Mouse (Mus musculus) heart, embryonic 16.5 days (tissue): ENCODE results near the gene Mx1. TPM values are rescaled to one million over a fixed set of nuclear protein-coding genes. Genes with fewer than 3 reads are reported as not detected.

Experiments used
- ATAC-seq: fragments of 200-750 bp; cut with Nextera tagmentation; replicated peaks from 2 replicates; pipeline ENCODE4 v1.8.0; 2017; ENCODE audit warnings: moderate number of reproducible peaks; ENCODE audit not compliant: insufficient read depth, low FRiP score; ENCODE audit errors: extremely low read depth
- H3K27ac ChIP-seq: fragments of 300-500 bp; sonication (generic); 2 replicates; pipeline ENCODE4 v1.5.1; 2014; ENCODE audit warnings: mild to moderate bottlenecking, low read length, control low read depth, moderate library complexity
- H3K27me3 ChIP-seq: fragments of 300-500 bp; sonication (generic); 2 replicates; pipeline ENCODE4 v1.6.1; 2014; ENCODE audit warnings: low read length, mixed read lengths; ENCODE audit not compliant: control insufficient read depth, insufficient read depth
- H3K36me3 ChIP-seq: fragments of 300-500 bp; sonication (generic); 2 replicates; pipeline ENCODE4 v1.6.1; 2014; ENCODE audit not compliant: control insufficient read depth, insufficient read depth
- H3K4me1 ChIP-seq: fragments of 300-500 bp; sonication (generic); 2 replicates; pipeline ENCODE4 v1.6.1; 2014; ENCODE audit warnings: low read length, mixed read lengths; ENCODE audit not compliant: control insufficient read depth, insufficient read depth
- H3K4me2 ChIP-seq: fragments of 300-500 bp; sonication (generic); 2 replicates; pipeline ENCODE4 v1.6.1; 2014; ENCODE audit warnings: low read depth, mild to moderate bottlenecking, control low read depth, low read length
- H3K4me3 ChIP-seq: fragments of 300-500 bp; sonication (generic); 2 replicates; pipeline ENCODE4 v1.5.1; 2014; ENCODE audit warnings: mild to moderate bottlenecking, control low read depth, low read length
- H3K9ac ChIP-seq: fragments of 300-500 bp; sonication (generic); 2 replicates; pipeline ENCODE4 v1.6.1; 2014; ENCODE audit warnings: low read length, control low read depth
- H3K9me3 ChIP-seq: fragments of 300-500 bp; sonication (generic); replicated peaks from 2 replicates; pipeline ENCODE4 v1.6.1; 2016; ENCODE audit warnings: low read length; ENCODE audit not compliant: control insufficient read depth
- WGBS: fragments of 180-500 bp; shearing (Covaris S2); extraction: QIAGEN DNeasy Blood & Tissue Kit; methylation state at CpG from one replicate; pipeline ENCODE4 v1.1.7; 2014; 5-methylcytosine and 5-hydroxymethylcytosine counted together
- polyA plus RNA-seq: library from polyadenylated mRNA; unstranded; fragments of >200 nt; fragmentation: Nextera tagmentation; extraction: Ambion mirVana; gene quantifications from 2 replicates; pipeline ENCODE4 v1.2.1, GENCODE M21; 2015

The Mx1 gene
- polyA plus RNA-seq, 1 experiment from 2014 or later, result 0.47 TPM

- Histone ChIP-seq H3K4me3 (no peak overlapping the region), H3K36me3 (no peaks in the 10 kb centered on the region), H3K9me3 (no peaks in the 10 kb centered on the region), H3K27ac (no peak overlapping the region), H3K9ac (no peak overlapping the region), H3K4me2 (no peak overlapping the region), H3K4me1 (no peaks in the 10 kb centered on the region), H3K27me3 (no peaks in the 10 kb centered on the region)
- ATAC-seq, result no peak
- WGBS, result 75% methylated on average over 2 of the region's 2 CpGs
Measured at GRCm38 (mm10) chr16:97434206-97434605, 28.5 kb downstream of the Mx1 start.

DNA sequence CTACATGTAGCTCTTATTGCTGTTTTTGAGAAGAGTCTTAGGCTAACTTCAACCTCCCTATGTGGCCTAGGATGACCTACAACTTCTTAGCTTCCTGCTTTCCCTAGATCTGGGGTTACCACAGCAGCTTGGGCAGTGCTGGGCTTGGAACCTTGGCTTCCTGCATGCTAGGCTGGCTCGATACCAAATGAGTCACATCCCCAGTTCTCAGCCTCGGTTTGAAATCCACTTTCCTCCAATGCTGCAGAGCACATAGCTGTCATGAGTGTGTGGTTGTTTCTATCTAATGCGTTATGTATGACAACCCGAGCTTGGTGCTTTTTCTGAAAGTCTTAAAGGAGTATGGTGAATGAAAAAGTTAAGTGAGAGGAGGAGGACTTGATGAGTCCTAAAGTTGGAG is 31.4 kb downstream of the Mx1 start:
- no peaks in the 10 kb centered on the region for H3K9me3 ChIP-seq
- H3K4me3 ChIP-seq, result no peak overlapping the region
- H3K27me3 ChIP-seq, result no peaks in the 10 kb centered on the region
- H3K4me2 ChIP-seq, result no peak overlapping the region
- H3K27ac ChIP-seq, result no peak overlapping the region
- no peaks in the 10 kb centered on the region for H3K36me3 ChIP-seq
- H3K4me1 ChIP-seq, result no peaks in the 10 kb centered on the region
- 46% methylated on average over 4 of the region's 4 CpGs for WGBS
- no peak overlapping the region for H3K9ac ChIP-seq
- no peak for ATAC-seq

DNA sequence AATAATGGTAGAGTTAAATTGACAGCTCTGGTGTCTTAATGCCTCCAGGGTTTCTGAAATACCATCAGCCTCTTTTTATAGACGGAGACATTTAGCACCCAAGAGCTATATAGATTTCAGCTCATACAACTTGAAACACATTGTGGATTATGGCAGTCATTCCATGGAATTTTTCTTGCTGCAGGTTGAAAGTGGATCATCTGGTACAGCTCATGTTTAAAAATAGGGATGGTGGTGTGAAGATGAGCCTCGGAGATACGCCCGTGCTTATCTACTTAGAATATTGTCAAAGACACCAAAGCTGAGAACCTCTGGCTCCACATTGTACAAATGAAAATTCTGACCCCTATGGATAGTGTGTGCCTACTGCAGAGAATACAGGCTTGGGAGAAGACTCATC is 32.6 kb downstream of the Mx1 start:
- Histone ChIP-seq H3K4me3 (no peak overlapping the region), H3K4me2 (no peak overlapping the region), H3K27me3 (no peaks in the 10 kb centered on the region), H3K36me3 (no peaks in the 10 kb centered on the region), H3K4me1 (no peaks in the 10 kb centered on the region), H3K9ac (no peak overlapping the region), H3K27ac (no peak overlapping the region), H3K9me3 (no peaks in the 10 kb centered on the region)
- no peak for ATAC-seq
- 81% methylated on average over 4 of the region's 4 CpGs for WGBS

- H3K27me3 ChIP-seq, result no peaks in the 10 kb centered on the region
- H3K4me3 ChIP-seq, result no peak overlapping the region
- H3K36me3 ChIP-seq, result no peaks in the 10 kb centered on the region
- H3K9ac ChIP-seq, result no peak overlapping the region
- H3K4me1 ChIP-seq, result no peaks in the 10 kb centered on the region
- no peak overlapping the region for H3K4me2 ChIP-seq
- WGBS, result 86% methylated on average over 3 of the region's 3 CpGs
- ATAC-seq, result no peak
- H3K9me3 ChIP-seq, result no peaks in the 10 kb centered on the region
- no peak overlapping the region for H3K27ac ChIP-seq
Measured at GRCm38 (mm10) chr16:97428026-97428425, 34.7 kb downstream of the Mx1 start.

DNA sequence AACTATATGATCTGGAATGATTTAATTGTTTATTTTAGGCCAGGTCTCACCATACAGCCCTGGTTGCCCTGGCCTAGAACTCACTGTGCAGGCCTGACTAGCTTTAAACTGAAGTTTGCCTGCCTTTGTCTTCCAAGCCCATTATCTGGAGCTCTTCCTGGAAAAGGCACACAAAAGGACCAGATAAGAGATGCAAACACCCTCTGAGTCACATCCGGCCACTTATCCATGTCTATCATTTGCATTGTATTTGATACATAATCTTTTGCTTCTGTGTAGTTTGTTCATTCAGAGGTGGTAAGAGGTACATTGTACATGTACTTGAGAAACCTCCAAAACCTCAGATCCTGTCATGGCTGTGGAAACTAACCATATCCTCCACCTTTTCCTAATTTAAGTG is 39.1 kb downstream of the Mx1 start:
- Histone ChIP-seq H3K27ac (no peak overlapping the region), H3K4me1 (peaks cover 8% of the 10 kb centered on the region), H3K4me3 (no peak overlapping the region), H3K27me3 (no peaks in the 10 kb centered on the region), H3K36me3 (no peaks in the 10 kb centered on the region), H3K4me2 (no peak overlapping the region), H3K9ac (no peak overlapping the region), H3K9me3 (no peaks in the 10 kb centered on the region)
- WGBS, result 59% methylated on average over 1 of the region's 1 CpGs
- no peak for ATAC-seq

- ATAC-seq, result no peak
- Histone ChIP-seq H3K4me2 (no peak overlapping the region), H3K9me3 (no peaks in the 10 kb centered on the region), H3K27ac (no peak overlapping the region), H3K9ac (no peak overlapping the region), H3K36me3 (no peaks in the 10 kb centered on the region), H3K27me3 (no peaks in the 10 kb centered on the region), H3K4me3 (no peak overlapping the region), H3K4me1 (peaks cover 14% of the 10 kb centered on the region)
- WGBS, result 71% methylated on average over 6 of the region's 6 CpGs
Measured at GRCm38 (mm10) chr16:97421671-97422070, 41.0 kb downstream of the Mx1 start.

GRCm38 (mm10) chr16:97418749-97419453 is 43.8 kb downstream of the Mx1 start:
- Histone ChIP-seq H3K4me1 (peaks cover 14% of the 10 kb centered on the region), H3K4me2 (no peak overlapping the region), H3K9me3 (no peaks in the 10 kb centered on the region), H3K27me3 (no peaks in the 10 kb centered on the region), H3K27ac (no peak overlapping the region), H3K4me3 (no peak overlapping the region), H3K36me3 (no peaks in the 10 kb centered on the region), H3K9ac (no peak overlapping the region)
- 0 out of 2 replicates have a peak, but pooled peaks have one; percentile 45 for ATAC-seq
- WGBS, result 74% methylated on average over 6 of the region's 6 CpGs

- peaks cover 14% of the 10 kb centered on the region for H3K4me1 ChIP-seq
- ATAC-seq, result 0 out of 2 replicates have a peak, but pooled peaks have one; percentile 52
- WGBS, result 12% methylated on average over 4 of the region's 4 CpGs
- H3K9ac ChIP-seq, result no peak overlapping the region
- H3K4me2 ChIP-seq, result no peak overlapping the region
- H3K4me3 ChIP-seq, result no peak overlapping the region
- no peaks in the 10 kb centered on the region for H3K9me3 ChIP-seq
- no peaks in the 10 kb centered on the region for H3K27me3 ChIP-seq
- H3K27ac ChIP-seq, result no peak overlapping the region
- no peaks in the 10 kb centered on the region; the same call in 1 of the 2 replicates for H3K36me3 ChIP-seq
Measured at GRCm38 (mm10) chr16:97417896-97418542, 44.7 kb downstream of the Mx1 start.

GRCm38 (mm10) chr16:97405476-97406012 is 57.2 kb downstream of the Mx1 start:
- no peak for ATAC-seq
- no peaks in the 10 kb centered on the region for H3K9me3 ChIP-seq
- H3K27me3 ChIP-seq, result no peaks in the 10 kb centered on the region
- no peak overlapping the region for H3K4me3 ChIP-seq
- H3K27ac ChIP-seq, result no peak overlapping the region
- no peak overlapping the region for H3K4me2 ChIP-seq
- no peak overlapping the region for H3K9ac ChIP-seq
- 90% methylated on average over 5 of the region's 5 CpGs for WGBS
- no peaks in the 10 kb centered on the region for H3K4me1 ChIP-seq
- no peaks in the 10 kb centered on the region for H3K36me3 ChIP-seq
